Comparison of ENCODE assay signal across 7 mouse cellular contexts in genomic region chr10:78159906-78160305, GRCm38 (mm10). TPM values are rescaled to one million over a fixed set of nuclear protein-coding genes. Genes with fewer than 3 reads are reported as not detected.
A peak's percentile ranks its signal among the peaks of the same experiment; 100 is the strongest.
DNase-seq lines count a peak whose midpoint lies in the region; ATAC-seq and TF ChIP-seq lines count a peak whose summit lies in the region.

No protein-coding gene starts in this region.

- peak; percentile 95 for TF ChIP-seq EP300 in heart, adult 2 months (IDR thresholded peaks at IDR 0.05; ENCODE audit: insufficient read depth, low read depth, low read length)

- H3K9me3 ChIP-seq in embryonic facial prominence, embryonic 12.5 days: no peaks in the 10 kb centered on the region
- no peaks in the 10 kb centered on the region for H3K9me3 ChIP-seq in limb, embryonic 13.5 days
- no peaks in the 10 kb centered on the region for H3K9me3 ChIP-seq in midbrain, embryonic 15.5 days

- no peak overlapping the region for H3K27ac ChIP-seq in embryonic facial prominence, embryonic 12.5 days
- H3K27ac ChIP-seq in heart, adult 2 months: peak overlapping the region; percentile 4; the same call in 1 of the 2 replicates
- H3K27ac ChIP-seq in kidney, adult 2 months (ENCODE audit: insufficient read depth, low read depth, low read length): peak overlapping the region; percentile 19; the same call in 1 of the 2 replicates
- H3K27ac ChIP-seq in limb, embryonic 13.5 days: no peak overlapping the region
- no peak overlapping the region for H3K27ac ChIP-seq in midbrain, embryonic 15.5 days

- H3K36me3 ChIP-seq in embryonic facial prominence, embryonic 12.5 days: peaks cover 39% of the 10 kb centered on the region
- no peaks in the 10 kb centered on the region for H3K36me3 ChIP-seq in heart, adult 2 months (ENCODE audit: control insufficient read depth, insufficient read depth, low read length)
- 0 out of 2 replicates have a peak, but pooled peaks cover 2% of the 10 kb centered on the region for H3K36me3 ChIP-seq in kidney, adult 2 months (ENCODE audit: control insufficient read depth, insufficient read depth, low read length)
- peaks cover 45% of the 10 kb centered on the region for H3K36me3 ChIP-seq in limb, embryonic 13.5 days
- H3K36me3 ChIP-seq in midbrain, embryonic 15.5 days (replicated peaks): peaks cover 10% of the 10 kb centered on the region

- H3K27me3 ChIP-seq in embryonic facial prominence, embryonic 12.5 days: no peaks in the 10 kb centered on the region
- no peaks in the 10 kb centered on the region for H3K27me3 ChIP-seq in heart, adult 2 months (ENCODE audit: control insufficient read depth, insufficient read depth, low read length)
- H3K27me3 ChIP-seq in kidney, adult 2 months (replicated peaks; ENCODE audit: control insufficient read depth, insufficient read depth, low read length): no peaks in the 10 kb centered on the region
- no peaks in the 10 kb centered on the region for H3K27me3 ChIP-seq in limb, embryonic 13.5 days
- H3K27me3 ChIP-seq in midbrain, embryonic 15.5 days (replicated peaks): no peaks in the 10 kb centered on the region

- ATAC-seq in embryonic facial prominence, embryonic 12.5 days (ENCODE audit: insufficient number of reproducible peaks, insufficient read depth, low FRiP score, low TSS enrichment): peak; percentile 58; the same call in 1 of the 2 replicates
- peak; percentile 77 for ATAC-seq in limb, embryonic 13.5 days (ENCODE audit: low FRiP score, low read depth)
- ATAC-seq in midbrain, embryonic 15.5 days (replicated peaks): peak; percentile 87

- peaks cover 5% of the 10 kb centered on the region; the same call in 1 of the 2 replicates for H3K4me1 ChIP-seq in embryonic facial prominence, embryonic 12.5 days
- peaks cover 7% of the 10 kb centered on the region for H3K4me1 ChIP-seq in heart, adult 2 months (ENCODE audit: control insufficient read depth, insufficient read depth, low read length)
- H3K4me1 ChIP-seq in kidney, adult 2 months (ENCODE audit: control insufficient read depth, insufficient read depth, low read length): peaks cover 12% of the 10 kb centered on the region; the same call in 1 of the 2 replicates
- peaks cover 9% of the 10 kb centered on the region for H3K4me1 ChIP-seq in limb, embryonic 13.5 days
- H3K4me1 ChIP-seq in midbrain, embryonic 15.5 days: peaks cover 8% of the 10 kb centered on the region

- peak overlapping the region; percentile 42 for H3K4me2 ChIP-seq in embryonic facial prominence, embryonic 12.5 days (replicated peaks)
- peak overlapping the region; percentile 58 for H3K4me2 ChIP-seq in limb, embryonic 13.5 days (replicated peaks)
- peak overlapping the region; percentile 42 for H3K4me2 ChIP-seq in midbrain, embryonic 15.5 days

- peak; percentile 76 for DNase-seq in adrenal gland, postnatal 25 days
- peak; percentile 84 to 89 for DNase-seq in heart, adult 2 months
- DNase-seq in kidney, adult 2 months: peak; percentile 95
- DNase-seq in spleen, adult 18-20 months: peak; percentile 69 to 83

- intact Hi-C loops in heart, adult 2 months (cut with DNase I): loop anchor here (1.0 kb wide), 3 partner anchors 91 to 176 kb away; partner anchors contain the start of gene Icosl

- no peak overlapping the region for H3K9ac ChIP-seq in embryonic facial prominence, embryonic 12.5 days
- H3K9ac ChIP-seq in heart, adult 2 months (ENCODE audit: low read depth, low read length): no peak overlapping the region
- peak overlapping the region; percentile 43; the same call in 1 of the 2 replicates for H3K9ac ChIP-seq in limb, embryonic 13.5 days
- H3K9ac ChIP-seq in midbrain, embryonic 15.5 days: peak overlapping the region; percentile 15; the same call in 1 of the 2 replicates

- 0 out of 2 replicates have a peak overlapping the region, but pooled peaks have one; percentile 12 for H3K4me3 ChIP-seq in embryonic facial prominence, embryonic 12.5 days
- no peak overlapping the region; the same call in 1 of the 2 replicates for H3K4me3 ChIP-seq in heart, adult 2 months
- no peak overlapping the region for H3K4me3 ChIP-seq in kidney, adult 2 months (ENCODE audit: insufficient read depth, low read depth, low read length)
- peak overlapping the region; percentile 26; the same call in 1 of the 2 replicates for H3K4me3 ChIP-seq in limb, embryonic 13.5 days
- H3K4me3 ChIP-seq in midbrain, embryonic 15.5 days: peak overlapping the region; percentile 7; the same call in 1 of the 2 replicates

- TF ChIP-seq CTCF in heart, adult 2 months (IDR thresholded peaks at IDR 0.05): peak; percentile 99
- peak; percentile 95 for TF ChIP-seq CTCF in kidney, adult 2 months (conservative IDR thresholded peaks at IDR 0.05; ENCODE audit: insufficient read depth, insufficient read length, low read depth, low read length)

- WGBS in embryonic facial prominence, embryonic 12.5 days: 3% methylated on average over 7 of the region's 7 CpGs
- 4% methylated on average over 7 of the region's 7 CpGs for WGBS in heart, adult 2 months
- WGBS in kidney, adult 2 months: 3% methylated on average over 7 of the region's 7 CpGs
- WGBS in limb, embryonic 13.5 days: 3% methylated on average over 7 of the region's 7 CpGs
- WGBS in midbrain, embryonic 15.5 days: 2% methylated on average over 7 of the region's 7 CpGs

- no peaks in the 10 kb centered on the region for H3K79me2 ChIP-seq in heart, adult 2 months (replicated peaks; ENCODE audit: control insufficient read depth, insufficient read depth, low read length)

- peak; percentile 53; the same call in 1 of the 2 replicates for TF ChIP-seq POLR2A in heart, adult 2 months (IDR thresholded peaks at IDR 0.05; ENCODE audit: insufficient read depth, low read depth, low read length)
- no peak for TF ChIP-seq POLR2A in kidney, adult 2 months (IDR thresholded peaks at IDR 0.05; ENCODE audit: low read depth, low read length)

RNA-seq across cellular contexts. Expression of gene D10Jhu81e, which starts 9.7 kb away (rescaled TPM):
- 235 and 247 TPM in 2 replicates for total RNA-seq in adrenal gland, postnatal 25 days (2021)
- polyA plus RNA-seq in embryonic facial prominence, embryonic 12.5 days (2016; fragmentation: Nextera tagmentation; extraction: Ambion mirVana): 30.3 and 32.8 TPM in 2 replicates
- 100 to 1,000 TPM; 552 to 639 TPM for total RNA-seq in heart, adult 2 months (2021)
- 393 and 410 TPM in 2 replicates for polyA plus RNA-seq in heart, adult 2 months (2012; rRNA removed)
- 283 and 352 TPM in 2 replicates for polyA plus RNA-seq in kidney, adult 2 months (2012; rRNA removed)
- polyA plus RNA-seq in limb, embryonic 13.5 days (2015; fragmentation: Nextera tagmentation; extraction: Ambion mirVana): 34.7 and 34.8 TPM in 2 replicates
- 22.8 and 28.7 TPM in 2 replicates for polyA plus RNA-seq in midbrain, embryonic 15.5 days (2015; fragmentation: Nextera tagmentation; extraction: Ambion mirVana)

RNA-seq across cellular contexts. Expression of gene Pwp2, which starts 25.0 kb away (rescaled TPM):
- total RNA-seq in adrenal gland, postnatal 25 days (2021): 17.8 and 17.9 TPM in 2 replicates
- polyA plus RNA-seq in embryonic facial prominence, embryonic 12.5 days (2016; fragmentation: Nextera tagmentation; extraction: Ambion mirVana): 24.2 and 27.0 TPM in 2 replicates
- 10 to 100 TPM; 10.0 to 10.8 TPM for total RNA-seq in heart, adult 2 months (2021)
- 7.8 and 10.5 TPM in 2 replicates for polyA plus RNA-seq in heart, adult 2 months (2012; rRNA removed)
- polyA plus RNA-seq in kidney, adult 2 months (2012; rRNA removed): 7.9 and 8.2 TPM in 2 replicates
- polyA plus RNA-seq in limb, embryonic 13.5 days (2015; fragmentation: Nextera tagmentation; extraction: Ambion mirVana): 21.1 and 22.5 TPM in 2 replicates
- 18.1 and 18.4 TPM in 2 replicates for polyA plus RNA-seq in midbrain, embryonic 15.5 days (2015; fragmentation: Nextera tagmentation; extraction: Ambion mirVana)

Comparison
In these comparisons a context has a peak if more than half of its experiments do, and no peak if none do; other contexts are left out.
1. H3K27ac ChIP-seq: peak in heart, adult 2 months (single experiment) and kidney, adult 2 months (single experiment); none in embryonic facial prominence, embryonic 12.5 days (single experiment), limb, embryonic 13.5 days (single experiment) and midbrain, embryonic 15.5 days (single experiment).
2. H3K4me3 ChIP-seq: peak in embryonic facial prominence, embryonic 12.5 days (single experiment), limb, embryonic 13.5 days (single experiment) and midbrain, embryonic 15.5 days (single experiment); none in heart, adult 2 months (single experiment) and kidney, adult 2 months (single experiment).
3. H3K9ac ChIP-seq: peak in limb, embryonic 13.5 days (single experiment) and midbrain, embryonic 15.5 days (single experiment); none in embryonic facial prominence, embryonic 12.5 days (single experiment) and heart, adult 2 months (single experiment).
4. Peak in every context shown above with its lines, with median percentiles within 50 percentile points of each other: DNase-seq, ATAC-seq and H3K4me2 ChIP-seq.